Mouse (Mus musculus) forebrain, postnatal 0 days (tissue): ENCODE data around the gene Timm23. TPM values are rescaled to one million over a fixed set of nuclear protein-coding genes. Genes with fewer than 3 reads are reported as not detected.

ENCODE experiments used
- ATAC-seq: fragments of 200-750 bp; cut with Nextera tagmentation; 2 replicates; pipeline ENCODE4 v1.8.0; 2017; ENCODE audit warnings: mild to moderate bottlenecking, moderate library complexity
- DNase-seq: peaks from one replicate; pipeline ENCODE4 v3.0.0-alpha.2; 2015
- H3K27ac ChIP-seq: fragments of 300-500 bp; sonication (generic); 2 replicates; pipeline ENCODE4 v1.5.1; 2014; ENCODE audit warnings: low read depth, mild to moderate bottlenecking, antibody characterized with exemption, low read length, moderate library complexity, mixed read lengths
- H3K27me3 ChIP-seq: fragments of 300-500 bp; sonication (generic); 2 replicates; pipeline ENCODE4 v1.6.1; 2014; ENCODE audit warnings: mild to moderate bottlenecking, low read length, mixed read lengths; ENCODE audit not compliant: insufficient read depth
- H3K36me3 ChIP-seq: fragments of 300-500 bp; sonication (generic); 2 replicates; pipeline ENCODE4 v1.6.1; 2014; ENCODE audit warnings: mild to moderate bottlenecking, moderate library complexity; ENCODE audit not compliant: insufficient read depth
- H3K4me1 ChIP-seq: fragments of 300-500 bp; sonication (generic); 2 replicates; pipeline ENCODE4 v1.6.1; 2014; ENCODE audit warnings: antibody characterized with exemption; ENCODE audit not compliant: insufficient read depth
- H3K4me2 ChIP-seq: fragments of 300-500 bp; sonication (generic); 2 replicates; pipeline ENCODE4 v1.6.1; 2014; ENCODE audit warnings: low read depth, mild to moderate bottlenecking, moderate library complexity
- H3K4me3 ChIP-seq: fragments of 300-500 bp; sonication (generic); 2 replicates; pipeline ENCODE4 v1.5.1; 2014; ENCODE audit warnings: low read depth, low read length, mixed read lengths
- H3K9ac ChIP-seq: fragments of 300-500 bp; sonication (generic); 2 replicates; pipeline ENCODE4 v1.6.1; 2014; ENCODE audit warnings: mild to moderate bottlenecking
- H3K9me3 ChIP-seq: fragments of 300-500 bp; sonication (generic); 2 replicates; pipeline ENCODE4 v1.6.1; 2016; ENCODE audit warnings: low read length
- CTCF ChIP-seq: sonication (generic); IDR thresholded peaks from 2 replicates; pipeline ENCODE4 v1.5.1; 2016; ENCODE audit warnings: antibody characterized with exemption, control low read depth, low read depth
- WGBS: fragments of 180-500 bp; shearing (Covaris S2); extraction: QIAGEN DNeasy Blood & Tissue Kit; methylation state at CpG from one replicate; pipeline ENCODE4 v1.1.7; 2014; 5-methylcytosine and 5-hydroxymethylcytosine counted together
- polyA plus RNA-seq: library from polyadenylated mRNA; unstranded; fragments of >200 nt; fragmentation: Nextera tagmentation; extraction: Ambion mirVana; gene quantifications from 2 replicates; pipeline ENCODE4 v1.2.1, GENCODE M21; 2015
- total RNA-seq: library from RNA; depleted of rRNA; stranded (reverse); fragments of >200 nt; gene quantifications from 2 replicates; pipeline ENCODE4 v1.2.3, GENCODE M21; 2014; rRNA removed

Gene Timm23
- 123 and 160 TPM in 2 replicates for total RNA-seq
- 253 and 292 TPM in 2 replicates for polyA plus RNA-seq

DNA sequence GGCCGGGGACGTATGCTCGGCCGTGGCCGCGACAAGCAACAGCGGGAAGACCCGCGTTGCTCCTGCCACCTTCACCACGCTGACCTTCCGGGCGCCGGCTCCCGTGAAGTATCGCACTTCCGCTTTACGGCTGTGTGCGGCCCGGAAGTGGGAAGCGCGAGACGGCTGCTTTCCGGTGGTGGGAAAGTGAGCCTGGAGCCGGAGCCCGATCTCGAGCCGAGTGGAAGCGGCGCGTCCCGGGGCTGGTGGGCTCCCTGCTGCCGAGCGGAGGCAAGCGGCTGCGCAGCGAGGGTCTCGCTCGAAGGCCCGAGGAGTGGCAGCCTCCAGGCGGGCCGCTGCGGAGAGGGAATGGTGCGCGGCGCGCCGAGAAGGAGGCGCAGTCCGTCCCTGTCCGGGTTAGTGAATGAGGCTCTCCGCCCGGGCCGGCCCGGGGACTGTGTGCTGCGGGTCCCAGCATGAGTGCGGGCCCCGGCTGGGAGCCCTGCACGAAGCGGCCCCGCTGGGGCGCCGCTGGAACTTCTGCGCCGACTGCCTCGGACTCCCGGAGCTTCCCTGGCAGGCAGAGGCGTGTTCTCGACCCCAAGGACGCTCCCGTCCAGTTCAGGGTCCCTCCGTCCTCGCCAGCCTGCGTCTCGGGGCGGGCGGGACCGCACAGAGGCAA, at the start of gene Timm23, which contains the start of gene Parg:
Timm23 (minus strand) TSS at position 108 of the 661 bp plus-strand sequence.
Parg (plus strand) TSS at position 159 of the 661 bp plus-strand sequence.
- DNase-seq, result peak; percentile 91
- Histone ChIP-seq H3K9ac (peak within 1 kb of the TSS; percentile 85), H3K27me3 (no peaks in the 10 kb centered on the region), H3K4me2 (peak within 1 kb of the TSS; percentile 76), H3K36me3 (peaks cover 13% of the 10 kb centered on the region), H3K27ac (peak within 1 kb of the TSS; percentile 80), H3K9me3 (no peaks in the 10 kb centered on the region), H3K4me1 (peaks cover 15% of the 10 kb centered on the region), H3K4me3 (peak within 1 kb of the TSS; percentile 86)
- 2% methylated on average over 68 of the region's 77 CpGs for WGBS
- peak; percentile 99 for ATAC-seq
- TF ChIP-seq CTCF, result no peak

- Histone ChIP-seq H3K9ac (no peak overlapping the region), H3K27me3 (no peaks in the 10 kb centered on the region), H3K36me3 (peaks cover 15% of the 10 kb centered on the region; the same call in 1 of the 2 replicates), H3K9me3 (no peaks in the 10 kb centered on the region), H3K4me2 (no peak overlapping the region), H3K27ac (no peak overlapping the region), H3K4me1 (no peaks in the 10 kb centered on the region), H3K4me3 (no peak overlapping the region)
- ATAC-seq, result no peak
- 90% methylated on average over 6 of the region's 6 CpGs for WGBS
- no peak for DNase-seq
- no peak for TF ChIP-seq CTCF
Measured at GRCm38 (mm10) chr14:32249616-32250015, 47.9 kb upstream of the Timm23 start.

DNA sequence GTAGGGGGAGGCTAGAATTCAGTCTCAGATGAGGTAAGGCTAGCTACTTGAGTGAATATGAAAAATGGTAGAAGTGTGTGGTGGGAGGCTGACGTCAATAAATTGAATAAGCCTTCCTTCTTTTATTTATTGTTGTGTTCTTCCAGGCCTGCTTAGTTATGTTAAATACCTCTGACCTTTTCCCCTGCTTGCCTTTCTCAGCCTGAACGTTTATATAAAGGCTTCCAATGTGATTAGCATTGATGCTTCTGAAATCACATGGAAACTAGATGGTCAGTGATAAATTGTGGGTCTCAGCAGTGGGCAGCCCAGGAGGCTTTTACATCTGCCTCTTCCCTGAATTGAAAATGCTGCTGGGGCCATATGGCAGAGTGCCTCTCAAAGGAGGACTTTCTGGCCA, 44.3 kb upstream of the Timm23 start:
- H3K27ac ChIP-seq, result no peak overlapping the region
- DNase-seq, result no peak
- no peak overlapping the region for H3K9ac ChIP-seq
- TF ChIP-seq CTCF, result no peak
- H3K36me3 ChIP-seq, result peaks cover 15% of the 10 kb centered on the region
- H3K4me2 ChIP-seq, result no peak overlapping the region
- H3K27me3 ChIP-seq, result no peaks in the 10 kb centered on the region
- no peak overlapping the region for H3K4me3 ChIP-seq
- WGBS, result 12% methylated on average over 2 of the region's 2 CpGs
- no peak for ATAC-seq
- no peaks in the 10 kb centered on the region for H3K4me1 ChIP-seq
- no peaks in the 10 kb centered on the region for H3K9me3 ChIP-seq

GRCm38 (mm10) chr14:32242401-32242800, 40.7 kb upstream of the Timm23 start:
- Histone ChIP-seq H3K36me3 (peaks cover 20% of the 10 kb centered on the region), H3K4me2 (no peak overlapping the region), H3K4me3 (no peak overlapping the region), H3K27ac (no peak overlapping the region), H3K4me1 (no peaks in the 10 kb centered on the region), H3K9ac (no peak overlapping the region), H3K27me3 (no peaks in the 10 kb centered on the region), H3K9me3 (no peaks in the 10 kb centered on the region)
- WGBS, result 80% methylated on average over 4 of the region's 4 CpGs
- peak; percentile 40 for TF ChIP-seq CTCF
- DNase-seq (no peak), ATAC-seq (no peak)

GRCm38 (mm10) chr14:32228996-32229395, 27.3 kb upstream of the Timm23 start:
- Histone ChIP-seq H3K9ac (no peak overlapping the region), H3K9me3 (no peaks in the 10 kb centered on the region), H3K4me3 (no peak overlapping the region), H3K27ac (no peak overlapping the region), H3K4me1 (no peaks in the 10 kb centered on the region), H3K4me2 (no peak overlapping the region), H3K27me3 (no peaks in the 10 kb centered on the region), H3K36me3 (no peaks in the 10 kb centered on the region; the same call in 1 of the 2 replicates)
- DNase-seq, result peak; percentile 78
- 2% methylated on average over 2 of the region's 2 CpGs for WGBS
- TF ChIP-seq CTCF, result peak; percentile 67
- ATAC-seq, result no peak

- DNase-seq, result no peak
- no peak overlapping the region for H3K27ac ChIP-seq
Measured at GRCm38 (mm10) chr14:32226601-32227000, 24.9 kb upstream of the Timm23 start.

GRCm38 (mm10) chr14:32201354-32201753, 344 bp downstream of the Timm23 start:
- no peak for TF ChIP-seq CTCF
- H3K4me3 ChIP-seq, result peak overlapping the region; percentile 86
- H3K27me3 ChIP-seq, result no peaks in the 10 kb centered on the region
- WGBS, result 2% methylated on average over 25 of the region's 26 CpGs
- ATAC-seq, result peak; percentile 44; the same call in 1 of the 2 replicates
- H3K4me2 ChIP-seq, result peak overlapping the region; percentile 52
- DNase-seq, result peak; percentile 54
- H3K4me1 ChIP-seq, result peaks cover 15% of the 10 kb centered on the region
- H3K9me3 ChIP-seq, result no peaks in the 10 kb centered on the region
- peak overlapping the region; percentile 85 for H3K9ac ChIP-seq
- peak overlapping the region; percentile 80; the same call in 1 of the 2 replicates for H3K27ac ChIP-seq
- H3K36me3 ChIP-seq, result peaks cover 14% of the 10 kb centered on the region

More at GRCm38 (mm10) chr14:32226601-32227000, 24.9 kb upstream of the Timm23 start:
- no peak for TF ChIP-seq CTCF
- H3K4me3 ChIP-seq, result no peak overlapping the region
- ATAC-seq, result no peak
- H3K27me3 ChIP-seq, result no peaks in the 10 kb centered on the region
- H3K4me1 ChIP-seq, result no peaks in the 10 kb centered on the region
- no peak overlapping the region for H3K4me2 ChIP-seq
- no peaks in the 10 kb centered on the region for H3K9me3 ChIP-seq
- no peak overlapping the region for H3K9ac ChIP-seq
- no peaks in the 10 kb centered on the region; the same call in 1 of the 2 replicates for H3K36me3 ChIP-seq
